Mouse (Mus musculus): ENCODE results near the gene Vwf.

DNA sequence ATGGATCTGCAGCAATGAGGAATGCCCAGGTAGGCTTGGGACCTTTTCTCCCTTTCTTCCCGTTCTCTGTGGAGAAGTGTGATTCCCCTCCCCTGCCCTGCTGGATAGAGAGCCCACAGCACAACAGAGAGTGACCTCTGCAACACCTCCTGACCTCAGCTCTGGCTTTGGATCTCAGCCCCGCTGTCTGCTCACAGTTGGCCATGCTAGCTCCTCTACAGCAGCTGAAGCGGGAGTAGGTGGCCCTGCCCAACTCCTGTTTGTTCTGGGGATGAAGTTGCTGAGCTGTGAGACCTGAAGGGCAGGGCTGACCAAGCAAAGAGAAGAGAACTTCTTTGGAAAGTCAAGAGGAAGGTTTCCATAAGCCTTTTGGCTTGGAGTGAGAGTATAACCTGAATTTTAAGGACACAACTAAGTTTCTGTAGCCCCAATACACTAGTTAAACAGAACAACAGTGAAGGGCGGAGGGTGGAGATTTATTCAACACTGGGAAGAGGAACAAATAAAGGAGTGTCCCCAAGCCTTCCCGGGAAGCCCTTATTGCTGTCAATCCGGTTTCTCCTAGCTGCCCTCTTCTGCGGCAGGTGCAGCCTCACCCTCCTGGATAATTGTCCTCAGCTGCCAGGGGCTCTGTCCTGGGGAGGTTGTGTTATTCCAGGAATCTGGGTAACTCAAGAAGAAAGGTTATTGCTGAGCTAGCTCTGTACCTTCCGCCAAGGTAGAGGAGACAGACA, 45.2 kb downstream of the Vwf start:
- TF ChIP-seq CTCF (IDR thresholded peaks at IDR 0.05; ENCODE audit: low read depth, low read length) (no peak), EP300 (IDR thresholded peaks at IDR 0.05; ENCODE audit: insufficient read depth, low read depth, low read length) (peak; percentile 99), POLR2A (IDR thresholded peaks at IDR 0.05; ENCODE audit: insufficient read depth, low read length) (no peak)

All from ES-Bruce4 (cell line).